ENCODE assay signal across 8 mouse cellular contexts in genomic region chr10:56920711-56921672, GRCm38 (mm10).
DNase-seq lines count a peak whose midpoint lies in the region; ATAC-seq and TF ChIP-seq lines count a peak whose summit lies in the region.

No protein-coding gene starts in this region.

- TF ChIP-seq CTCF in lung, embryonic 14.5 days (IDR thresholded peaks at IDR 0.05; ENCODE audit: low read depth), result no peak
- no peak for TF ChIP-seq CTCF in lung, adult 2 months (IDR thresholded peaks at IDR 0.05; ENCODE audit: insufficient read depth, low read length)

- no peak for TF ChIP-seq POLR2A in lung, adult 2 months (IDR thresholded peaks at IDR 0.05; ENCODE audit: borderline replicate concordance, extremely low read depth, low read depth, low read length)
- TF ChIP-seq POLR2A in myocyte (IDR thresholded peaks at IDR 0.05; ENCODE audit: insufficient read length, low read depth), result no peak

- peaks cover 7% of the 10 kb centered on the region; the same call in 1 of the 2 replicates for H3K4me1 ChIP-seq in lung, embryonic 14.5 days (ENCODE audit: insufficient read depth)
- H3K4me1 ChIP-seq in lung, adult 2 months (ENCODE audit: control insufficient read depth, insufficient read depth, low read length), result no peaks in the 10 kb centered on the region; the same call in 1 of the 2 replicates
- H3K4me1 ChIP-seq in heart, embryonic 12.5 days (replicated peaks), result peaks cover 12% of the 10 kb centered on the region
- H3K4me1 ChIP-seq in kidney, embryonic 15.5 days, result peaks cover 11% of the 10 kb centered on the region

- H3K4me2 ChIP-seq in lung, embryonic 14.5 days, result peak overlapping the region; percentile 51
- peak overlapping the region; percentile 55 for H3K4me2 ChIP-seq in heart, embryonic 12.5 days
- H3K4me2 ChIP-seq in kidney, embryonic 15.5 days, result peak overlapping the region; percentile 44
- peak overlapping the region; percentile 82 for H3K4me2 ChIP-seq in myocyte (ENCODE audit: low read depth)

- peak; percentile 55 for DNase-seq in lung, embryonic 14.5 days
- no peak for DNase-seq in lung, adult 2 months
- peak; percentile 86 for DNase-seq in embryo, embryonic 11 days
- no peak for DNase-seq in frontal cortex, postnatal 14 days (ENCODE audit: low spot score in 2 of 2)

- H3K27me3 ChIP-seq in lung, embryonic 14.5 days (ENCODE audit: insufficient read depth, low read length), result no peaks in the 10 kb centered on the region
- no peaks in the 10 kb centered on the region for H3K27me3 ChIP-seq in heart, embryonic 12.5 days (replicated peaks)
- no peaks in the 10 kb centered on the region for H3K27me3 ChIP-seq in kidney, embryonic 15.5 days
- no peaks in the 10 kb centered on the region for H3K27me3 ChIP-seq in myocyte (ENCODE audit: control insufficient read depth, insufficient read depth, insufficient read length)

- no peak overlapping the region; the same call in 1 of the 2 replicates for H3K9ac ChIP-seq in lung, embryonic 14.5 days
- 0 out of 2 replicates have a peak overlapping the region, but pooled peaks have one; percentile 5 for H3K9ac ChIP-seq in heart, embryonic 12.5 days
- no peak overlapping the region for H3K9ac ChIP-seq in kidney, embryonic 15.5 days

- H3K36me3 ChIP-seq in lung, embryonic 14.5 days (ENCODE audit: insufficient read depth), result no peaks in the 10 kb centered on the region
- no peaks in the 10 kb centered on the region for H3K36me3 ChIP-seq in heart, embryonic 12.5 days
- no peaks in the 10 kb centered on the region for H3K36me3 ChIP-seq in kidney, embryonic 15.5 days
- H3K36me3 ChIP-seq in myocyte (ENCODE audit: control insufficient read depth, insufficient read depth), result no peaks in the 10 kb centered on the region

- peak overlapping the region; percentile 67 for H3K27ac ChIP-seq in lung, embryonic 14.5 days (ENCODE audit: low read depth)
- H3K27ac ChIP-seq in heart, embryonic 12.5 days (ENCODE audit: poor library complexity, severe bottlenecking), result peak overlapping the region; percentile 22; the same call in 1 of the 2 replicates
- H3K27ac ChIP-seq in kidney, embryonic 15.5 days, result peak overlapping the region; percentile 13; the same call in 1 of the 2 replicates

- ATAC-seq in lung, embryonic 14.5 days (ENCODE audit: insufficient read depth), result peak; percentile 47; the same call in 1 of the 2 replicates
- ATAC-seq in heart, embryonic 12.5 days (ENCODE audit: insufficient number of reproducible peaks, low FRiP score), result peak; percentile 22
- peak; percentile 88 for ATAC-seq in kidney, embryonic 15.5 days (replicated peaks; ENCODE audit: low FRiP score)
- no peak for ATAC-seq in megakaryocyte-erythroid progenitor cell, adult 5-6 weeks (replicated peaks; ENCODE audit: low FRiP score, low TSS enrichment, poor library complexity, severe bottlenecking)

- H3K4me3 ChIP-seq in lung, embryonic 14.5 days (ENCODE audit: low read depth, low read length), result no peak overlapping the region
- H3K4me3 ChIP-seq in lung, adult 2 months (replicated peaks; ENCODE audit: extremely low read depth, low read depth, low read length), result no peak overlapping the region
- no peak overlapping the region for H3K4me3 ChIP-seq in heart, embryonic 12.5 days
- H3K4me3 ChIP-seq in kidney, embryonic 15.5 days (replicated peaks), result 0 out of 2 replicates have a peak overlapping the region, but pooled peaks have one; percentile 4
- no peak overlapping the region for H3K4me3 ChIP-seq in myocyte

- H3K9me3 ChIP-seq in lung, embryonic 14.5 days (ENCODE audit: low read depth, low read length), result no peaks in the 10 kb centered on the region
- no peaks in the 10 kb centered on the region for H3K9me3 ChIP-seq in heart, embryonic 12.5 days (replicated peaks)
- H3K9me3 ChIP-seq in kidney, embryonic 15.5 days (replicated peaks), result no peaks in the 10 kb centered on the region

- no peak overlapping the region for H3ac ChIP-seq in myocyte (ENCODE audit: control insufficient read depth, insufficient read length)

- 23% methylated on average over 20 of the region's 20 CpGs for WGBS in lung, embryonic 14.5 days
- 38% methylated on average over 20 of the region's 20 CpGs for whole genome bisulfite sequencing in lung, adult 2 months
- WGBS in heart, embryonic 12.5 days, result 32% methylated on average over 20 of the region's 20 CpGs
- 19% methylated on average over 20 of the region's 20 CpGs for WGBS in kidney, embryonic 15.5 days

- H3K79me2 ChIP-seq in myocyte (ENCODE audit: control insufficient read depth, insufficient read depth), result no peaks in the 10 kb centered on the region

TF ChIP-seq in myocyte, 11 proteins besides CTCF, POLR2A, EP300 and RAD21:
- TF ChIP-seq USF1 (IDR thresholded peaks at IDR 0.05; ENCODE audit: low read depth) (peak; percentile 76), MYOG (IDR thresholded peaks at IDR 0.05; ENCODE audit: control insufficient read depth in 1 of 3, insufficient read depth in 1 of 3, insufficient read length in 2 of 3, low read depth in 2 of 3) (peak in 2 of 3 experiments; percentile 66 to 78), TCF3 (IDR thresholded peaks at IDR 0.05; ENCODE audit: insufficient read length, low read depth) (no peak), MYOD1 (IDR thresholded peaks at IDR 0.05; ENCODE audit: control insufficient read depth in 1 of 3, insufficient read length in 2 of 3, low read depth in 2 of 3) (peak; percentile 27 to 74 (median 71))

Comparison
In these comparisons a context has a peak if more than half of its experiments do, and no peak if none do; other contexts are left out.
1. DNase-seq: peak in lung, embryonic 14.5 days (single experiment) and embryo, embryonic 11 days (single experiment); none in lung, adult 2 months (single experiment) and frontal cortex, postnatal 14 days (0 of 2).
2. H3K27ac ChIP-seq: peak in every context shown above with its lines; median percentile 67 in lung, embryonic 14.5 days; 22 in heart, embryonic 12.5 days; 13 in kidney, embryonic 15.5 days.
3. Peak in every context shown above with its lines, with median percentiles within 50 percentile points of each other: H3K4me2 ChIP-seq.